Mouse (Mus musculus) midbrain, embryonic 11.5 days (tissue): ENCODE measurements at regions not wholly inside any gene's neighbourhood (a gene's known extent, or its start where the extent isn't known, plus 50 kb on each side); places are given as distances from the start of the nearest gene placed in this dataset.
"Not testable (repeated sequence)": the region's sequence is repeated elsewhere in the genome, so short reads cannot be mapped to it uniquely, and the experiment has no call there.

ENCODE experiments used
- ATAC-seq: fragments of 200-750 bp; cut with Nextera tagmentation; 2 replicates; pipeline ENCODE4 v1.8.0; 2017; ENCODE audit warnings: moderate TSS enrichment, moderate library complexity; ENCODE audit not compliant: low FRiP score
- DNase-seq: peaks from one replicate; pipeline ENCODE4 v3.0.0; 2015; ENCODE audit warnings: low spot score; ENCODE audit errors: missing footprints
- H3K27ac ChIP-seq: fragments of 300-500 bp; sonication (generic); 2 replicates; pipeline ENCODE4 v1.5.1; 2014; ENCODE audit warnings: low read depth, low read length
- H3K27me3 ChIP-seq: fragments of 300-500 bp; sonication (generic); 2 replicates; pipeline ENCODE4 v1.6.1; 2014; ENCODE audit warnings: mild to moderate bottlenecking, low read length, moderate library complexity, mixed read lengths; ENCODE audit not compliant: control insufficient read depth, insufficient read depth
- H3K36me3 ChIP-seq: fragments of 300-500 bp; sonication (generic); 2 replicates; pipeline ENCODE4 v1.6.1; 2014; ENCODE audit warnings: mild to moderate bottlenecking, low read length, moderate library complexity, mixed read lengths; ENCODE audit not compliant: control insufficient read depth, insufficient read depth
- H3K4me1 ChIP-seq: fragments of 300-500 bp; sonication (generic); 2 replicates; pipeline ENCODE4 v1.6.1; 2014; ENCODE audit warnings: low read length; ENCODE audit not compliant: control insufficient read depth, insufficient read depth
- H3K4me2 ChIP-seq: fragments of 300-500 bp; sonication (generic); 2 replicates; pipeline ENCODE4 v1.6.1; 2014; ENCODE audit warnings: mild to moderate bottlenecking, moderate library complexity
- H3K4me3 ChIP-seq: fragments of 300-500 bp; sonication (generic); 2 replicates; pipeline ENCODE4 v1.5.1; 2014; ENCODE audit warnings: low read depth, low read length
- H3K9ac ChIP-seq: fragments of 300-500 bp; sonication (generic); 2 replicates; pipeline ENCODE4 v1.6.1; 2014; ENCODE audit warnings: low read length
- H3K9me3 ChIP-seq: fragments of 300-500 bp; sonication (generic); 2 replicates; pipeline ENCODE4 v1.6.1; 2016; ENCODE audit warnings: low read length; ENCODE audit not compliant: control insufficient read depth
- WGBS: fragments of 180-500 bp; shearing (Covaris S2); extraction: QIAGEN DNeasy Blood & Tissue Kit; methylation state at CpG from one replicate; pipeline ENCODE4 v1.1.7; 2014; 5-methylcytosine and 5-hydroxymethylcytosine counted together

- H3K4me2 ChIP-seq, result no peak overlapping the region
- H3K9me3 ChIP-seq, result no peaks in the 10 kb centered on the region
- H3K27ac ChIP-seq, result no peak overlapping the region
- H3K9ac ChIP-seq, result no peak overlapping the region
- no peaks in the 10 kb centered on the region for H3K36me3 ChIP-seq
- no peaks in the 10 kb centered on the region for H3K4me1 ChIP-seq
- DNase-seq (no peak), ATAC-seq (no peak)
- 77% methylated on average over 2 of the region's 2 CpGs for WGBS
- H3K27me3 ChIP-seq, result no peaks in the 10 kb centered on the region
- H3K4me3 ChIP-seq, result no peak overlapping the region
These were observed 196.5 kb upstream of the Grik2 start for GRCm38 (mm10) chr10:49985038-49985437.

DNA sequence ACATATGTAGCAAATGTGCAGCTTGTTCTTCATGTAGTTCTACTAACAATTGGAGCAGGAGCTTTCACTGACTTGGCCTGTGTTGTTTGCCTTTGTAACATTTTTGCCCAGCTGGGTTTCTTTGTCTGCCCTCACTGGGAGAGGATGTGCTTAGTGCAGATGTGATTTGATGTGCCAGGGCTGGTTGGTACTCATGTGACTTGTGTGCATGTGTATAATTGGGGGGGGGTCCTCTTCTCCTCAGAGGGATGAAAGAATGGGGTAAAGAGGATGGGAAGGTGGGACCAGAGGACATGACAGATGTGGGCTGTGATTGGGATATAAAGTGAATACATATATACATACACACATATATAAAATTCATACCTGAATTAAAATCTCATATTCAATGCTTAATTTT lies 163.9 kb upstream of the Grik2 start:
- no peak overlapping the region for H3K27ac ChIP-seq
- H3K4me3 ChIP-seq, result no peak overlapping the region
- DNase-seq (no peak), ATAC-seq (peak; percentile 44; the same call in 1 of the 2 replicates)
- no peaks in the 10 kb centered on the region for H3K27me3 ChIP-seq
- H3K4me2 ChIP-seq, result no peak overlapping the region
- H3K36me3 ChIP-seq, result no peaks in the 10 kb centered on the region
- H3K9ac ChIP-seq, result no peak overlapping the region
- no peaks in the 10 kb centered on the region for H3K9me3 ChIP-seq
- no peaks in the 10 kb centered on the region for H3K4me1 ChIP-seq

DNA sequence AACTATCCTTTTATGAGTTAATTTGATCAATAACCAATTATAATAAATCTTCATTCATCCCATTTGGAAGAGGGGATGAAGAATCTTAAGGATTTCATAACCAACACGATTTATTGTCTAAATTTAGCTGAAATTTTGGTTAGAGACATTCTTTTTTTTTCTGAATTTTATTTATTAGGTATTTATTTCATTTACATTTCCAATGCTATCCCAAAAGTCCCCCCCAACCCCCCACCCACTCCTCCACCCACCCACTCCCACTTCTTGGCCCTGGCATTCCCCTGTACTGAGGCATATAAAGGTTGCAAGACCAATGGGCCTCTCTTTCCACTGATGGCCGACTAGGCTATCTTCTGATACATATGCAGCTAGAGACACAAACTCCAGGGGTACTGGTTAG lies 148.7 kb upstream of the Grik2 start:
- not testable (repeated sequence) for H3K9me3 ChIP-seq, H3K27ac ChIP-seq, H3K27me3 ChIP-seq, H3K4me3 ChIP-seq, H3K36me3 ChIP-seq, H3K4me2 ChIP-seq, H3K9ac ChIP-seq, DNase-seq, ATAC-seq, H3K4me1 ChIP-seq
- 84% methylated on average over 2 of the region's 2 CpGs for WGBS

DNA sequence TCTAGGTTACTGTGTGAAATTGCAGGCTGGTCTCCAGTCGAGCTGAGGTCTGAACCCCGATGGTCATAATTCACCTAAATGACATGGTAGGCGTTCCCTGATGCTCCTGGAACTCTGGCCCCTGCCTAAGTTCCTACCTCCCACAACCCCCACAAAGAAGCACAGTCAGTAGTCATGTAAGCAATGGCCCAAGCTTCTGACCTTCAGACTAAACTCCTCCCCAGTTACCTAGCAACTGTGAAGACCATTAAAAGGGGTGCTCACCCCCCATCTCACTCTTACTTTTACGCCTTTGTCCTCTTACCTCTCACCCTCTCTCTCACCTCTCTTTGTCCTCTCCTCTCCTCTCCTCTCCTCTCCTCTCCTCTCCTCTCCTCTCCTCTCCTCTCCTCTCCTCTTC lies 120.6 kb upstream of the Grik2 start:
- H3K27me3 ChIP-seq, H3K9ac ChIP-seq, H3K9me3 ChIP-seq, H3K4me3 ChIP-seq, H3K36me3 ChIP-seq, DNase-seq, H3K27ac ChIP-seq, H3K4me1 ChIP-seq, ATAC-seq, H3K4me2 ChIP-seq: not testable (repeated sequence)
- 87% methylated on average over 4 of the region's 4 CpGs for WGBS

DNA sequence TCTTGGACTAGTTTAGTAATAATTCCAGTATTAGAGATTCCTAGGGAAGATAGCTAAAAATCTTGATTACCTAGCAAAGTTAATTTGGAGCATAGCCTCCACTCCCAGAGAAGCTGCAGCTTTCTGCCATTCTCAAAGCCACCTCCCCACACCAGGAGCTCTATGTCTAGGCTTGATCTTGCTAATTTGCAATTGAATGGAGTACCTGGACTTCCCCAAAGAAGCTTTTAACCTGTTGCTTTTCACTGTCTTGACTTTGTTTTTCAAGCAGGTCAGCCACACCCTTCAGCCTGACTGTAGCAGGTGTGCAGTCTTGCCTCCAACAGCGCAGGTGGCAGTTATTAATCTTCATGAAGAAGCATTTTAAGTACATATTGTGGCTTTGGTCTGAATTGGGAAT lies 119.6 kb upstream of the Grik2 start:
- ATAC-seq, DNase-seq: not testable (repeated sequence)
- 60% methylated on average over 1 of the region's 1 CpGs for WGBS

GRCm38 (mm10) chr10:49904626-49905025 lies 116.1 kb upstream of the Grik2 start:
- H3K9ac ChIP-seq, ATAC-seq, H3K4me3 ChIP-seq, H3K9me3 ChIP-seq, H3K36me3 ChIP-seq, DNase-seq, H3K27ac ChIP-seq, H3K4me1 ChIP-seq, H3K27me3 ChIP-seq, H3K4me2 ChIP-seq: not testable (repeated sequence)
- WGBS, result 82% methylated on average over 1 of the region's 1 CpGs

More for the DNA sequence above, 119.6 kb upstream of the Grik2 start:
- H3K4me1 ChIP-seq, H3K9ac ChIP-seq, H3K4me2 ChIP-seq, H3K27ac ChIP-seq, H3K27me3 ChIP-seq, H3K4me3 ChIP-seq, H3K9me3 ChIP-seq, H3K36me3 ChIP-seq: not testable (repeated sequence)

DNA sequence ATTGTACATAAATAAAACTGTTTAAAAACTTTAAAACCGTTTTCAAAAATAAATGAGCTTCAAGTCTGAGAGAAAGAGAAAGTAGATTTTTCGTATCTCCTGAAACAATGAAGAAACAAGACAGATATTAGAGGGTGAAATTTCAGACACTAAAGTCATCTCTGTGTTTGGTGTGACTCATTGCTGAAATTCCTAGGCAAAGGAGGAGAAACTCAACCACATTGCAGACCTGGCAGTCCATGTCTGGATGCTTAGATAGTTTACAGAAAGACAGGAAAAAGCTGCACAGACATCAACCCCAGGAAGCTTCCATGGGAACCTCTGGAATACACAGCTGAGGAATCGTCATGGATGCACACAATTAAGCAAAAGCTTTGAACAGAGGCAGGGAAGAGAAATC lies 106.9 kb upstream of the Grik2 start:
- ATAC-seq (no peak), DNase-seq (no peak)
- no peak overlapping the region for H3K9ac ChIP-seq
- H3K4me1 ChIP-seq, result no peaks in the 10 kb centered on the region
- WGBS, result 79% methylated on average over 3 of the region's 3 CpGs
- H3K27me3 ChIP-seq, result no peaks in the 10 kb centered on the region
- no peak overlapping the region for H3K27ac ChIP-seq
- H3K9me3 ChIP-seq, result no peaks in the 10 kb centered on the region
- H3K4me3 ChIP-seq, result no peak overlapping the region
- H3K4me2 ChIP-seq, result no peak overlapping the region
- no peaks in the 10 kb centered on the region for H3K36me3 ChIP-seq

DNA sequence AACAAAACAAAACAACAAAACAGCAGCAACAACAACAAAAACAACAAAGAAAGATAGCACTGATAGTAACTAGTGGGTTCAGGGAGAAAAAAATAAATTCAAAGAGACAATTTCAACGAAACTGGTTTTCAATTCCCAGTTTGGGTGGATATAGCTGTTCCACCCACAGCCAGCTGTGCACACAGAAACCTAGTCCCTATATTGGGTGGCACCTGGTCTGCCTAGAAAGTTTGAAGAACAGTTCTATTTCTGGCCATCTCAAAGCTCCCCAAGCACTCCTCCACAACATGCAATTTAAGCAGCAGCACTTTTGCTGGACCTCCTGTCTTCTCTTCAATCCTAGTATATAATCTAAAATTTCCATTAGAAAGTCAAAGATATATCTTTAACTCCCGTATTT lies 95.5 kb upstream of the Grik2 start:
- Histone ChIP-seq H3K27ac (no peak overlapping the region), H3K9ac (no peak overlapping the region), H3K9me3 (no peaks in the 10 kb centered on the region), H3K4me2 (no peak overlapping the region), H3K27me3 (no peaks in the 10 kb centered on the region), H3K4me3 (no peak overlapping the region), H3K4me1 (no peaks in the 10 kb centered on the region), H3K36me3 (no peaks in the 10 kb centered on the region)
- no peak for DNase-seq
- WGBS, result 79% methylated on average over 2 of the region's 2 CpGs
- ATAC-seq, result no peak

GRCm38 (mm10) chr10:49883444-49883843 lies 94.9 kb upstream of the Grik2 start:
- 71% methylated on average over 1 of the region's 1 CpGs for WGBS
- Histone ChIP-seq H3K36me3 (no peaks in the 10 kb centered on the region), H3K4me3 (no peak overlapping the region), H3K9me3 (no peaks in the 10 kb centered on the region), H3K4me1 (no peaks in the 10 kb centered on the region), H3K27me3 (no peaks in the 10 kb centered on the region), H3K9ac (no peak overlapping the region), H3K27ac (no peak overlapping the region), H3K4me2 (no peak overlapping the region)
- no peak for DNase-seq
- no peak for ATAC-seq

DNA sequence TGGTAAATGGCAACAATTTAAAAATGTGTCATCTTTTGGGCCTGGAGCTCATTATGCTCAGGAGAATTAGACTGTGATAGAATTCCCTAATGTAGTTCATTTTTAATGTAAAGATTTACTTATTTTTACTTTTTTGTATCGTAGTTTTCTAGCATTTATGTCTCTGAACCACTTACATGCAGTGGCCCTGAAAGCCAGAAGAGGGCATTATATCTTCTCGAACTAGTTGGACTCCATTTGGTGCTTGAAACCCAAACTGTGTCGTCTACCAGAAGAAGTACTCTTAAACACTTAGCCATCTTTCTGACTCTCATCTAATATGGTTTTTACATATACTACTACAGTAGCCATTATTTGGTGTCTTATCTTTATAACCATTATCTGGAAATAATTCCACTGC lies 75.2 kb upstream of the Grik2 start:
- WGBS, result 82% methylated on average over 3 of the region's 3 CpGs
- no peak for ATAC-seq
- no peak overlapping the region for H3K27ac ChIP-seq

More for the DNA sequence above, 75.2 kb upstream of the Grik2 start:
- H3K4me2 ChIP-seq, result no peak overlapping the region
- H3K27me3 ChIP-seq, result no peaks in the 10 kb centered on the region
- H3K4me1 ChIP-seq, result no peaks in the 10 kb centered on the region
- no peaks in the 10 kb centered on the region for H3K36me3 ChIP-seq
- H3K9ac ChIP-seq, result no peak overlapping the region
- no peak overlapping the region for H3K4me3 ChIP-seq
- no peak for DNase-seq
- no peaks in the 10 kb centered on the region for H3K9me3 ChIP-seq
